Mouse (Mus musculus) midbrain, embryonic 13.5 days (tissue): ENCODE results near the gene Rps21. TPM values are rescaled to one million over a fixed set of nuclear protein-coding genes. Genes with fewer than 3 reads are reported as not detected.

Source experiments
- ATAC-seq: fragments of 200-750 bp; cut with Nextera tagmentation; 2 replicates; pipeline ENCODE4 v1.8.0; 2017; ENCODE audit warnings: mild to moderate bottlenecking, moderate TSS enrichment, moderate library complexity
- H3K27ac ChIP-seq: fragments of 300-500 bp; sonication (generic); 2 replicates; pipeline ENCODE4 v1.5.1; 2015; ENCODE audit warnings: inconsistent platforms, mild to moderate bottlenecking, moderate library complexity
- H3K27me3 ChIP-seq: fragments of 300-500 bp; sonication (generic); 2 replicates; pipeline ENCODE4 v1.6.1; 2015; ENCODE audit warnings: mild to moderate bottlenecking, inconsistent platforms
- H3K36me3 ChIP-seq: fragments of 300-500 bp; sonication (generic); 2 replicates; pipeline ENCODE4 v1.6.1; 2015; ENCODE audit warnings: mild to moderate bottlenecking, inconsistent platforms
- H3K4me1 ChIP-seq: fragments of 300-500 bp; sonication (generic); replicated peaks from 2 replicates; pipeline ENCODE4 v1.6.1; 2015; ENCODE audit warnings: inconsistent platforms
- H3K4me2 ChIP-seq: fragments of 300-500 bp; sonication (generic); replicated peaks from 2 replicates; pipeline ENCODE4 v1.6.1; 2015; ENCODE audit warnings: moderate library complexity, mild to moderate bottlenecking, inconsistent platforms
- H3K4me3 ChIP-seq: fragments of 300-500 bp; sonication (generic); replicated peaks from 2 replicates; pipeline ENCODE4 v1.5.1; 2015; ENCODE audit warnings: mild to moderate bottlenecking, inconsistent platforms
- H3K9ac ChIP-seq: fragments of 300-500 bp; sonication (generic); replicated peaks from 2 replicates; pipeline ENCODE4 v1.6.1; 2015; ENCODE audit warnings: mild to moderate bottlenecking, inconsistent platforms
- H3K9me3 ChIP-seq: fragments of 300-500 bp; sonication (generic); 2 replicates; pipeline ENCODE4 v1.6.1; 2016; ENCODE audit warnings: mild to moderate bottlenecking, inconsistent platforms
- WGBS: fragments of 180-500 bp; shearing (Covaris S2); methylation state at CpG from one replicate; pipeline ENCODE4 v1.1.7; 2015; 5-methylcytosine and 5-hydroxymethylcytosine counted together
- microRNA-seq: library from miRNA; unstranded; fragments of <30 nt; microRNA quantifications from one replicate; pipeline ENCODE4, GENCODE M21; 2016
- polyA plus RNA-seq: library from polyadenylated mRNA; unstranded; fragments of >200 nt; fragmentation: Nextera tagmentation; extraction: Ambion mirVana; gene quantifications from 2 replicates; pipeline ENCODE4 v1.2.1, GENCODE M21; 2015

Gene Rps21
- polyA plus RNA-seq, 1 experiment from 2014 or later = 448 TPM

DNA sequence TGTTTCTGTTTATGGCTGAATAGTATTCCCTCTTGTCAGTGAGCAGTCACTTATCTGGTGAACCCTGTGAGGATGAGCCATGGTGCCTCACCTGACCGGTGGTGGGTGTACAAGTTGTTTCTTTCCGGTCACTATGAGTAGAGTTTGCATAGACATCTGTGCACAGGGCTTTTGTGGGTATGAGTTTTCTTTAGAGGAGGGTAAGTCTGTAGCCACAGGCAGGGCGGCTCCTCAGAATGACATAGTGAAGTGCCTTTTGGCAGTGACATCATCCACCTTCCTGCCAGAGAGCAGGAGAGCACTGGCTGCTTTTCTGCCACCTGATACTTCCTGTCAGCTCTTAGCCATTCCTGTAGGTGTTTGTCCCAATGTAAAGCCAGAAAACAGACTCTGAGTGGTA is 48.3 kb downstream of the Rps21 start:
- Histone ChIP-seq H3K27me3 (no peaks in the 10 kb centered on the region), H3K4me3 (no peak overlapping the region), H3K9me3 (no peaks in the 10 kb centered on the region), H3K36me3 (no peaks in the 10 kb centered on the region), H3K4me2 (no peak overlapping the region), H3K4me1 (no peaks in the 10 kb centered on the region), H3K9ac (no peak overlapping the region), H3K27ac (no peak overlapping the region)
- ATAC-seq = no peak
- WGBS = 91% methylated on average over 3 of the region's 3 CpGs

DNA sequence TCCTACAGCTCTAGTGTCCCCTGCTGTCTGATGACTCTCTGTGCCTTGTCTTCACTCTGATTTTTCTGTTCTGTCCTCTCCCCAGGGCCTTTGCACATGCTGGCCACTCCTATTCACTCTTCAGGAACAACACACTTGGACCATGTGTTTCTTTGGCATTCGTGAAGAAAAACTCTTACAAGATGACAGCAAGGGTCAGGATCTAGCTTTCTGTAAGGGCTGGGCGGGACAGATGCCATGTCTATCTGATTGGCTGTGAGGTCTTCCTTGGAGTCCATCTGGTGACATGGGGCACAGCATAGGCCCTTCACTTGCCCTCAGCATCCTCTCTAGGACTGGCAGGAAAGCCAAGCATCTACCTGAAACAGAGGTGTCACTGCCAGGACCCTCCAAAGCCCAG is 48.8 kb downstream of the Rps21 start:
- no peak overlapping the region for H3K27ac ChIP-seq
- no peak overlapping the region for H3K4me3 ChIP-seq
- H3K36me3 ChIP-seq = no peaks in the 10 kb centered on the region
- H3K27me3 ChIP-seq = no peaks in the 10 kb centered on the region
- no peaks in the 10 kb centered on the region for H3K4me1 ChIP-seq
- H3K9me3 ChIP-seq = no peaks in the 10 kb centered on the region
- WGBS = 70% methylated on average over 2 of the region's 2 CpGs
- no peak overlapping the region for H3K4me2 ChIP-seq
- ATAC-seq = no peak
- no peak overlapping the region for H3K9ac ChIP-seq

DNA sequence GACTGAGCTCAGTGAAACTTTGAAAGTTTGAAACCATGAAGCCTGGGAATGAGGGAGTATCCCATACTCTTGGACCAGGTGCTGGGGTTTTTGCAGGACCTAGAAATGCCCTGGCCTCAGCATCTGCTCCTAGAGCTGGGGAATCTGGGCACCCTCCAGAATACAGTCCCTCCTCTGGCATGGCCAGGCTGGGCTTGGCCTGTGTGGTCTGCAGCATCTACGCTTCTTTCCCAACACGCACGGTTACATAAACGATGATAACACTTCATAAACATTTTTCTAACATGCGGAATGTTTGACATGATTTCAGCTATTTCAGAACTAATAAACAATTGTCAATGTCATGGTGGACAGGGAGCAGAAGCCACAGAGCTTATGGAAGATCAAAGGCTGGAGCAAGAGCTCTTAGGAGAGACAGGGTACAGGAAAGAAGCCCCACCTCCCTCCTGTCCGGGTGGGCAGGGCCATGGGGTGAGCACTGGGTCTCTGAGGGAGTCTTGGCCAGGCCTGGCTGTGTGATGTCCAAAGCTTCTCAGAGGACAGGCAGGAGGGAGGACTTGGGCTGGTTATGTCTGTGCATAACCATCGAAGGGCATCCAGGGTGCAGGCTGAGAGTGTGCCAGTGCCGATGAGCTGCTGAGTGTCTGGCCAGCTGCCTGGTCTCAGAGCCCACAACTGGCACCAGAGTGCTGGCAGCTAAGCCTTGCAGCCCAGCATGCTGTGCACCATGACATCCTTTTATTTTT is 49.4 kb downstream of the Rps21 start:
- WGBS = 91% methylated on average over 8 of the region's 8 CpGs
- Histone ChIP-seq H3K9me3 (no peaks in the 10 kb centered on the region), H3K9ac (no peak overlapping the region), H3K4me1 (no peaks in the 10 kb centered on the region), H3K36me3 (no peaks in the 10 kb centered on the region), H3K4me3 (no peak overlapping the region), H3K27me3 (no peaks in the 10 kb centered on the region), H3K4me2 (no peak overlapping the region), H3K27ac (no peak overlapping the region)
- ATAC-seq = no peak

DNA sequence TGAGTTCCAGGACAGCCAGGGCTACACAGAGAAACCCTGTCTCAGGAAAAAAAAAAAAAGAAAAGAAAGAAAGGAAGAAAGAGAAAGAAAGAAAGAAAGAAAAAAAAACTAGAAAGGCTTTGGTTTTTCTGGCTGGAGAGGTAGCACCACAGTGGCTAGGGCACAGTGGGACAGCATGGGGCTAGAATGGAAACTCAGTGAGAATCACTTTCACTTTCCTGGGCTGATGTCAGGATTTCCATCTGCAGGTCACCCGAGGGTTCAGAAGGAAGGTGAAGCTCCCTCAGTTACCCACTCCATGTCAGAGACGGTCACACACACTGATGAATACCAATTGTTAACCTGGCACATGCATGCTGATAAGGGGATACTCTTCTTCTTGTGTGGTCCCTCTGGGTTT is 50.5 kb downstream of the Rps21 start:
- no peak for ATAC-seq
- Histone ChIP-seq H3K9ac (no peak overlapping the region), H3K4me3 (no peak overlapping the region), H3K27ac (no peak overlapping the region), H3K4me1 (no peaks in the 10 kb centered on the region), H3K4me2 (no peak overlapping the region), H3K27me3 (no peaks in the 10 kb centered on the region), H3K9me3 (no peaks in the 10 kb centered on the region), H3K36me3 (no peaks in the 10 kb centered on the region)
- 63% methylated on average over 2 of the region's 2 CpGs for WGBS

Small RNA genes lying within 50 kb of the gene (microRNA-seq; reads per million reads assigned to microRNA genes)
- not detected for gene Mir3091

Other genes with a start within 250 kb of the Rps21 start
- gene Lsm14b, start 232.4 kb upstream of the Rps21 start, polyA plus RNA-seq = 20.9 and 24.8 TPM in 2 replicates
- gene Psma7, start 214.9 kb upstream of the Rps21 start, polyA plus RNA-seq = 676 and 705 TPM in 2 replicates
- gene Ss18l1, start 214.9 kb upstream of the Rps21 start, polyA plus RNA-seq = 51.2 and 54.8 TPM in 2 replicates
- 37.1 and 37.3 TPM in 2 replicates for gene Mtg2, start 186.8 kb upstream of the Rps21 start, polyA plus RNA-seq
- gene Hrh3, start 152.9 kb upstream of the Rps21 start, polyA plus RNA-seq = 4.4 and 5.1 TPM in 2 replicates
- 60.6 and 66.1 TPM in 2 replicates for gene Osbpl2, start 138.1 kb upstream of the Rps21 start, polyA plus RNA-seq
- gene Adrm1, start 85.9 kb upstream of the Rps21 start, polyA plus RNA-seq = 213 TPM in 2 replicates
- gene Lama5, start 31.5 kb upstream of the Rps21 start, polyA plus RNA-seq = 1.4 and 1.7 TPM in 2 replicates
- 18.2 and 21.6 TPM in 2 replicates for gene Cables2, start 16.1 kb downstream of the Rps21 start, polyA plus RNA-seq
- not detected in 2 replicates for gene Rbbp8nl, start 32.5 kb downstream of the Rps21 start, polyA plus RNA-seq
- gene Gata5, start 77.3 kb downstream of the Rps21 start, polyA plus RNA-seq = not detected in 2 replicates
- gene Slco4a1, start 198.9 kb downstream of the Rps21 start, polyA plus RNA-seq = 1.6 and 1.9 TPM in 2 replicates
- gene Ntsr1, start 242.6 kb downstream of the Rps21 start, polyA plus RNA-seq = 1.2 and 1.3 TPM in 2 replicates